Mouse (Mus musculus) spleen, adult 2 months (tissue): Measurements from ENCODE around the gene Ush2a. TPM values are rescaled to one million over a fixed set of nuclear protein-coding genes. Genes with fewer than 3 reads are reported as not detected.

ENCODE experiments used
- DNase-seq, 2 experiments: peaks; one replicate each; pipeline versions ENCODE4 v3.0.0 to v3.0.0-alpha.2; 2012 to 2021; ENCODE audit warnings: low spot score in 2 of 2, low read depth in 1 of 2
- H3K27ac ChIP-seq: fragments of 200-500 bp; 2 replicates; pipeline ENCODE4 v1.5.1; 2012; ENCODE audit warnings: low read length, inconsistent platforms; ENCODE audit not compliant: insufficient read depth
- H3K27me3 ChIP-seq: fragments of 200-500 bp; 2 replicates; pipeline ENCODE4 v1.6.1; 2012; ENCODE audit warnings: mild to moderate bottlenecking, moderate library complexity, low read length, inconsistent platforms; ENCODE audit not compliant: control insufficient read depth, insufficient read depth
- H3K36me3 ChIP-seq: fragments of 200-500 bp; 2 replicates; pipeline ENCODE4 v1.6.1; 2012; ENCODE audit warnings: mild to moderate bottlenecking, low read length, inconsistent platforms; ENCODE audit not compliant: control insufficient read depth, insufficient read depth
- H3K4me1 ChIP-seq: fragments of 200-500 bp; 2 replicates; pipeline ENCODE4 v1.6.1; 2011; ENCODE audit warnings: inconsistent platforms; ENCODE audit not compliant: control insufficient read depth, insufficient read depth, insufficient read length
- H3K4me3 ChIP-seq: fragments of 200-500 bp; 2 replicates; pipeline ENCODE4 v1.5.1; 2011; ENCODE audit warnings: mild to moderate bottlenecking, inconsistent platforms; ENCODE audit not compliant: insufficient read depth, insufficient read length; ENCODE audit errors: extremely low read depth
- CTCF ChIP-seq: fragments of 200-500 bp; IDR thresholded peaks from 2 replicates; pipeline ENCODE4 v1.5.1; 2011; ENCODE audit warnings: mild to moderate bottlenecking, inconsistent platforms; ENCODE audit not compliant: insufficient read depth, insufficient read length, insufficient replicate concordance; ENCODE audit errors: extremely low read depth
- POLR2A ChIP-seq: fragments of 200-500 bp; IDR thresholded peaks from 2 replicates; pipeline ENCODE4 v1.6.1; 2011; ENCODE audit warnings: low read depth, low read length, inconsistent platforms
- WGBS: fragments of 180-500 bp; shearing (Covaris S2); methylation state at CpG from one replicate; pipeline ENCODE4 v1.1.7; 2018; 5-methylcytosine and 5-hydroxymethylcytosine counted together
- polyA plus RNA-seq: library from polyadenylated mRNA; depleted of rRNA; stranded (reverse); fragments of >200 nt; gene quantifications from 2 replicates; pipeline ENCODE4 v1.2.3, GENCODE M21; 2012

Ush2a gene
- polyA plus RNA-seq, 1 experiment = not detected

GRCm38 (mm10) chr1:188896906-188897551 is 635.2 kb downstream of the Ush2a start:
- WGBS = 42% methylated on average over 4 of the region's 4 CpGs
- H3K36me3 ChIP-seq = no peaks in the 10 kb centered on the region
- no peak for TF ChIP-seq CTCF
- no peak for TF ChIP-seq POLR2A
- H3K27ac ChIP-seq = no peak overlapping the region
- no peaks in the 10 kb centered on the region for H3K27me3 ChIP-seq
- no peak for DNase-seq
- no peaks in the 10 kb centered on the region for H3K4me1 ChIP-seq
- H3K4me3 ChIP-seq = no peak overlapping the region

- H3K27ac ChIP-seq = no peak overlapping the region
- H3K36me3 ChIP-seq = no peaks in the 10 kb centered on the region
- TF ChIP-seq CTCF (no peak), POLR2A (no peak)
- H3K4me3 ChIP-seq = no peak overlapping the region
- 66% methylated on average over 10 of the region's 10 CpGs for WGBS
- no peaks in the 10 kb centered on the region for H3K27me3 ChIP-seq
- no peak for DNase-seq
- H3K4me1 ChIP-seq = no peaks in the 10 kb centered on the region
These were observed 642.3 kb downstream of the Ush2a start for GRCm38 (mm10) chr1:188904091-188904490.

GRCm38 (mm10) chr1:188906175-188906574 is 644.4 kb downstream of the Ush2a start:
- Histone ChIP-seq H3K36me3 (no peaks in the 10 kb centered on the region), H3K4me1 (no peaks in the 10 kb centered on the region), H3K27me3 (no peaks in the 10 kb centered on the region), H3K4me3 (no peak overlapping the region), H3K27ac (no peak overlapping the region)
- TF ChIP-seq POLR2A = no peak
- no peak for TF ChIP-seq CTCF
- WGBS = 87% methylated on average over 7 of the region's 7 CpGs
- no peak for DNase-seq

DNA sequence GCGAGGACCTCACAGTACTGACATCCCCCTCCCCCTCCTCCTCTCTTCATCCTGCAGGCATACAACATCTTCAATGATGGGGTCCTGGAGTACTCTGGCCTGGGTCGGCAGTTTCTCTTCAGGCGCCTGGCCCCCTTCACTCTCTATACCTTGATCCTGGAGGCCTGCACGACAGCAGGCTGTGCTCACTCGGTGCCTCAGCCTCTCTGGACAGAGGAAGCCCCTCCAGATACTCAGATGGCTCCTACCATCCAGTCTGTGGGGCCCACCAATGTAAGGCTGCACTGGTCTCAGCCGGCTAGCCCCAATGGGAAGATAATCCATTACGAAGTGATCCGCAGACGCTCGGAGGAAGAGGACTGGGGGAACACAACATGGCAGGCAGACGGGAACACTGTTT is 648.8 kb downstream of the Ush2a start:
- H3K4me3 ChIP-seq = no peak overlapping the region
- no peaks in the 10 kb centered on the region for H3K4me1 ChIP-seq
- H3K36me3 ChIP-seq = no peaks in the 10 kb centered on the region
- DNase-seq = no peak
- no peak for TF ChIP-seq POLR2A
- no peak for TF ChIP-seq CTCF
- H3K27ac ChIP-seq = no peak overlapping the region
- WGBS = 90% methylated on average over 11 of the region's 11 CpGs
- no peaks in the 10 kb centered on the region for H3K27me3 ChIP-seq

- no peaks in the 10 kb centered on the region for H3K36me3 ChIP-seq
- H3K4me3 ChIP-seq = no peak overlapping the region
- H3K27ac ChIP-seq = no peak overlapping the region
- DNase-seq = no peak
- no peaks in the 10 kb centered on the region for H3K27me3 ChIP-seq
- H3K4me1 ChIP-seq = no peaks in the 10 kb centered on the region
- 15% methylated on average over 1 of the region's 1 CpGs for WGBS
- TF ChIP-seq CTCF = no peak
- no peak for TF ChIP-seq POLR2A
These were observed 658.1 kb downstream of the Ush2a start for GRCm38 (mm10) chr1:188919946-188920345.

- 81% methylated on average over 14 of the region's 14 CpGs for WGBS
These were observed 675.5 kb downstream of the Ush2a start for GRCm38 (mm10) chr1:188937246-188937780.

GRCm38 (mm10) chr1:188945326-188945725 is 683.5 kb downstream of the Ush2a start:
- Histone ChIP-seq H3K36me3 (no peaks in the 10 kb centered on the region), H3K4me1 (no peaks in the 10 kb centered on the region), H3K27me3 (no peaks in the 10 kb centered on the region), H3K4me3 (no peak overlapping the region), H3K27ac (no peak overlapping the region)
- no peak for DNase-seq
- 21% methylated on average over 8 of the region's 8 CpGs for WGBS
- TF ChIP-seq CTCF (no peak), POLR2A (no peak)

More at GRCm38 (mm10) chr1:188937246-188937780, 675.5 kb downstream of the Ush2a start:
- Histone ChIP-seq H3K4me3 (no peak overlapping the region), H3K36me3 (no peaks in the 10 kb centered on the region), H3K27me3 (no peaks in the 10 kb centered on the region), H3K4me1 (no peaks in the 10 kb centered on the region), H3K27ac (no peak overlapping the region)
- TF ChIP-seq CTCF (no peak), POLR2A (no peak)
- DNase-seq = no peak
